Mouse (Mus musculus) liver, postnatal 0 days (tissue): ENCODE results near the gene Golim4.

Source experiments
- CTCF ChIP-seq: sonication (generic); IDR thresholded peaks from 2 replicates; pipeline ENCODE4 v1.5.1; 2016; ENCODE audit warnings: antibody characterized with exemption, low read depth
- EP300 ChIP-seq: IDR thresholded peaks from 2 replicates; pipeline ENCODE4 v1.6.1; 2016; ENCODE audit warnings: antibody characterized with exemption, low read depth, mild to moderate bottlenecking

GRCm38 (mm10) chr3:75901903-75902598 lies 54.7 kb downstream of the Golim4 start:
- TF ChIP-seq CTCF (peak; percentile 26; the same call in 1 of the 2 replicates), EP300 (no peak)
